Mouse (Mus musculus): ENCODE measurements around the gene Ccdc159.

GRCm38 (mm10) chr9:21932445-21933137 lies 5.3 kb downstream of the Ccdc159 start:
- TF ChIP-seq CTCF (IDR thresholded peaks at IDR 0.05; ENCODE audit: extremely low read depth, insufficient read depth, low read length) (no peak), POLR2A (IDR thresholded peaks at IDR 0.05; ENCODE audit: extremely low read depth, insufficient read depth, low read length) (no peak)

All from cortical plate, adult 2 months (tissue).